Mouse (Mus musculus) kidney, postnatal 4 days (tissue): ENCODE measurements around the gene Cstf1.
A peak's percentile ranks its signal among the peaks of the same experiment; 100 is the strongest.

ENCODE experiments used
- DNase-seq, 2 experiments: peaks; one replicate each; pipeline ENCODE4 v3.0.0; 2021; ENCODE audit warnings: mixed read lengths in 2 of 2

Cstf1 gene

GRCm38 (mm10) chr2:172370411-172371223, at the start of gene Cstf1, which contains the start of gene Aurka:
Cstf1 (plus strand) TSS chr2:172370681.
Aurka (minus strand) TSS chr2:172370535.
- peak; percentile 95 to 97 for DNase-seq

GRCm38 (mm10) chr2:172320878-172321277, 49.6 kb upstream of the Cstf1 start:
- peak; percentile 93 to 94 for DNase-seq

- no peak for DNase-seq
Measured at GRCm38 (mm10) chr2:172328248-172328647, 42.2 kb upstream of the Cstf1 start.

- peak; percentile 74 to 76 for DNase-seq
Measured at GRCm38 (mm10) chr2:172329179-172329578, 41.3 kb upstream of the Cstf1 start.

- DNase-seq = no peak
Measured at GRCm38 (mm10) chr2:172338206-172338942, 32.1 kb upstream of the Cstf1 start.

GRCm38 (mm10) chr2:172340936-172341335, 29.5 kb upstream of the Cstf1 start:
- DNase-seq = no peak

- DNase-seq = no peak
Measured at GRCm38 (mm10) chr2:172341606-172342005, 28.9 kb upstream of the Cstf1 start.

GRCm38 (mm10) chr2:172343751-172344150, 26.7 kb upstream of the Cstf1 start:
- no peak for DNase-seq

- DNase-seq = no peak
Measured at GRCm38 (mm10) chr2:172344669-172345068, 25.8 kb upstream of the Cstf1 start.

GRCm38 (mm10) chr2:172345258-172345738, 25.2 kb upstream of the Cstf1 start, which contains the start of gene Fam210b:
Fam210b (plus strand) TSS chr2:172345565.
- DNase-seq = peak; percentile 98 to 99

GRCm38 (mm10) chr2:172346034-172346929, 24.2 kb upstream of the Cstf1 start:
- peak; percentile 36 to 61 for DNase-seq

GRCm38 (mm10) chr2:172346933-172347611, 23.4 kb upstream of the Cstf1 start:
- DNase-seq = no peak

GRCm38 (mm10) chr2:172348297-172348950, 22.1 kb upstream of the Cstf1 start:
- DNase-seq = no peak

GRCm38 (mm10) chr2:172349776-172350175, 20.7 kb upstream of the Cstf1 start:
- no peak for DNase-seq

- DNase-seq = no peak
Measured at GRCm38 (mm10) chr2:172350773-172351172, 19.7 kb upstream of the Cstf1 start.

GRCm38 (mm10) chr2:172353218-172353617, 17.3 kb upstream of the Cstf1 start:
- no peak for DNase-seq

- DNase-seq = no peak
Measured at GRCm38 (mm10) chr2:172354761-172355160, 15.7 kb upstream of the Cstf1 start.

GRCm38 (mm10) chr2:172355833-172356232, 14.6 kb upstream of the Cstf1 start:
- no peak for DNase-seq

GRCm38 (mm10) chr2:172363176-172363575, 7.3 kb upstream of the Cstf1 start:
- DNase-seq = no peak

GRCm38 (mm10) chr2:172371258-172371657, 777 bp downstream of the Cstf1 start:
- no peak for DNase-seq

GRCm38 (mm10) chr2:172376551-172376950, 6.1 kb downstream of the Cstf1 start:
- DNase-seq = no peak
